Mouse (Mus musculus): Measurements from ENCODE around the gene Gm11020. TPM values are rescaled to one million over a fixed set of nuclear protein-coding genes. Genes with fewer than 3 reads are reported as not detected.

The Gm11020 gene
- polyA plus RNA-seq, 1 experiment from 2014 or later, result not detected

DNA sequence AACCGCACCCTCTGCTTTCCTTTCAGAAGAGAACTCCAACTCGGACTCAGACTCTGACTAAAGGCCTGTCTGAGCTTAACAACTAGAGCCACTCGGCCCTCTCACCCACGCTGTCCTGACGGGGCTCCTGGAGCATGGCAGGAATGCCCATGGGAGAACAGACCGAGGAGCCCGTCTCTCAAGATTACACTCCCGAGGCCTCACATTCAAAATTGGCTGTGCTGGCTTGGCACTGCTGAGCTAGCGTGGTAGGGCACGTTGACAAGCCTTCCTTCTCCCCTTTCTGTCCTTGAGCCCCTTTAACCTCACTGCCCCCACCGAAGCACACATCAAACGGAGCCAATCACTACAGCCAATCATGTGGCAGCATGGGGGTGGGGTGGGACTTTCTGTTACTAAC lies 25.3 kb downstream of the Gm11020 start:
- H3K4me1 ChIP-seq (replicated peaks), result peaks cover under 1% of the 10 kb centered on the region
- no peak overlapping the region for H3K4me2 ChIP-seq
- no peak overlapping the region for H3K9ac ChIP-seq
- ATAC-seq (ENCODE audit: low FRiP score), result no peak
- no peaks in the 10 kb centered on the region for H3K9me3 ChIP-seq
- H3K4me3 ChIP-seq, result no peak overlapping the region
- H3K36me3 ChIP-seq, result peaks cover 3% of the 10 kb centered on the region
- H3K27me3 ChIP-seq, result no peaks in the 10 kb centered on the region
- no peak overlapping the region for H3K27ac ChIP-seq
- 57% methylated on average over 12 of the region's 12 CpGs for WGBS

- Histone ChIP-seq H3K4me3 (no peak overlapping the region), H3K36me3 (peaks cover 5% of the 10 kb centered on the region), H3K9me3 (no peaks in the 10 kb centered on the region), H3K4me2 (no peak overlapping the region), H3K4me1 (replicated peaks) (peaks cover 3% of the 10 kb centered on the region; the same call in 1 of the 2 replicates), H3K27me3 (no peaks in the 10 kb centered on the region), H3K27ac (no peak overlapping the region), H3K9ac (no peak overlapping the region)
- ATAC-seq (ENCODE audit: low FRiP score), result no peak
- WGBS, result 85% methylated on average over 5 of the region's 5 CpGs
Observed at GRCm38 (mm10) chr8:104348971-104349370, 27.6 kb downstream of the Gm11020 start.

- H3K4me2 ChIP-seq, result no peak overlapping the region
- H3K36me3 ChIP-seq, result peaks cover 16% of the 10 kb centered on the region
- peaks cover 3% of the 10 kb centered on the region; the same call in 1 of the 2 replicates for H3K4me1 ChIP-seq (replicated peaks)
- no peak overlapping the region for H3K27ac ChIP-seq
- ATAC-seq (ENCODE audit: low FRiP score), result no peak
- WGBS, result 83% methylated on average over 13 of the region's 13 CpGs
- no peak overlapping the region for H3K4me3 ChIP-seq
- H3K27me3 ChIP-seq, result no peaks in the 10 kb centered on the region
- H3K9me3 ChIP-seq, result no peaks in the 10 kb centered on the region
- no peak overlapping the region for H3K9ac ChIP-seq
Observed at GRCm38 (mm10) chr8:104350047-104350446, 28.7 kb downstream of the Gm11020 start.

DNA sequence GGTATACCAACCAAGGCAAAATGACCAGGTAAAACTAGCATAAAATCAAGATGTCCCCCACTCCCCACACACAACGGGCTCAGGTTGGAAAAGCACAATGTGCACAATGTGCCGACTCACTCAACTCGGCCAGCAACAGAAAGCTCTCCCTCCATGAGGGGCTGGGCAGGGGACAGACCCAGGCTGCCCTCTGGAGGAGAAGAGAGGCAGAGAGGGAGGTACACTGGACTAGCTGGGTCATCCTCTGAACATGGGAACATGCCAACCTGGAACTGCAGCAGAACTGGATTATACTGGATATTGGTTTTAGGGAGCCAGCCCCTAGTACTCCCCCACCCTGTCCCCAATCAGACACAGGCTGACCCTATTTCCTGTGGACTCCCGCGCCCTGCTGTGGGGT lies 31.8 kb downstream of the Gm11020 start:
- Histone ChIP-seq H3K4me1 (replicated peaks) (peaks cover 3% of the 10 kb centered on the region; the same call in 1 of the 2 replicates), H3K9me3 (no peaks in the 10 kb centered on the region), H3K27me3 (no peaks in the 10 kb centered on the region), H3K36me3 (peaks cover 20% of the 10 kb centered on the region), H3K4me2 (no peak overlapping the region), H3K9ac (no peak overlapping the region), H3K4me3 (no peak overlapping the region), H3K27ac (no peak overlapping the region)
- no peak for ATAC-seq (ENCODE audit: low FRiP score)
- WGBS, result 61% methylated on average over 5 of the region's 5 CpGs

GRCm38 (mm10) chr8:104354504-104354903 lies 33.1 kb downstream of the Gm11020 start:
- no peaks in the 10 kb centered on the region for H3K27me3 ChIP-seq
- H3K4me3 ChIP-seq, result no peak overlapping the region
- H3K4me2 ChIP-seq, result no peak overlapping the region
- peaks cover 20% of the 10 kb centered on the region for H3K36me3 ChIP-seq
- H3K4me1 ChIP-seq (replicated peaks), result peaks cover 7% of the 10 kb centered on the region
- 93% methylated on average over 10 of the region's 10 CpGs for WGBS
- ATAC-seq (ENCODE audit: low FRiP score), result no peak
- H3K9me3 ChIP-seq, result no peaks in the 10 kb centered on the region
- H3K27ac ChIP-seq, result no peak overlapping the region
- H3K9ac ChIP-seq, result no peak overlapping the region

- no peak overlapping the region for H3K4me3 ChIP-seq
- no peak for ATAC-seq (ENCODE audit: low FRiP score)
- no peak overlapping the region for H3K4me2 ChIP-seq
- WGBS, result 76% methylated on average over 3 of the region's 3 CpGs
- H3K27me3 ChIP-seq, result no peaks in the 10 kb centered on the region
- peaks cover 17% of the 10 kb centered on the region for H3K36me3 ChIP-seq
- no peak overlapping the region for H3K9ac ChIP-seq
- H3K4me1 ChIP-seq (replicated peaks), result peaks cover 13% of the 10 kb centered on the region
- no peak overlapping the region for H3K27ac ChIP-seq
- no peaks in the 10 kb centered on the region for H3K9me3 ChIP-seq
Observed at GRCm38 (mm10) chr8:104358637-104359036, 37.3 kb downstream of the Gm11020 start.

DNA sequence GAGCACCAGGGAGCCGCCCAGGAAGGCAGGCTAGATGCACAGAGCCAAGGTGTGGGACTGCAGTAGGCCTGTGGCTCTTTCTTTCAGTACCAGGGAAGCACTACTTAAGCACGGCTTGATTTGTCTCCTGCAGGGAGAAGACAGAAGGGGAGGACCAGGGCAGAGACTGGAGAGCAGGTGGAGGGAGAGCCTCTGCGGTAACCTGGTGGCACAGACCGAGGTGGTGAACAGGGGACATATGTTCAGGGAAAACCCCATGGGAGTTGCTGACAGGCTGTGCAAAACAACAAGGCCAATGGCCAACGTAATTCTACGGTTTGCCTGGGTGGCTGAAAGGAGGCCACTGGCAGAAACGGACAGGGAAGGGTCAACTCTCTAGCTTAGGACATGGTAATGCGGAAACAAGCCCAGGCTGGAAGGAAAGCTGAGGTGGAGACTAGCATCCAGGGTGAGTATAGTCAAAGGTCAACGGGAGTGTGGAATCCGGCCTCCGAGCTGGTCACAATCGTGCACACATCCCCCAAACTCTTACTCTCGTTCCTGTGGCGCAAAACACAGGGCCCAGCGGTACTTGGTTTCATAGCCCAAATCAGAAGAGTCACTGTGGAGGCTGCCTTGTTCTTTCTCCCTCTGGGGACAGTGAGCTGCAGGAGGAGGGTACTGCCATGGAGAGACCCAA lies 38.5 kb downstream of the Gm11020 start:
- ATAC-seq (ENCODE audit: low FRiP score), result no peak

GRCm38 (mm10) chr8:104365695-104366094 lies 44.3 kb downstream of the Gm11020 start:
- no peak overlapping the region for H3K9ac ChIP-seq
- H3K36me3 ChIP-seq, result no peaks in the 10 kb centered on the region; the same call in 1 of the 2 replicates
- peaks cover 28% of the 10 kb centered on the region for H3K4me1 ChIP-seq (replicated peaks)
- H3K27me3 ChIP-seq, result no peaks in the 10 kb centered on the region
- 93% methylated on average over 9 of the region's 9 CpGs for WGBS
- no peak overlapping the region for H3K4me3 ChIP-seq
- no peak overlapping the region for H3K4me2 ChIP-seq
- no peaks in the 10 kb centered on the region for H3K9me3 ChIP-seq
- H3K27ac ChIP-seq, result no peak overlapping the region
- ATAC-seq (ENCODE audit: low FRiP score), result no peak

More for the DNA sequence above, 38.5 kb downstream of the Gm11020 start:
- H3K4me3 ChIP-seq, result no peak overlapping the region
- H3K27me3 ChIP-seq, result no peaks in the 10 kb centered on the region
- H3K36me3 ChIP-seq, result peaks cover 5% of the 10 kb centered on the region
- 0 out of 2 replicates have a peak overlapping the region, but pooled peaks have one; percentile 8 for H3K27ac ChIP-seq
- no peak overlapping the region for H3K4me2 ChIP-seq
- H3K9me3 ChIP-seq, result no peaks in the 10 kb centered on the region
- H3K9ac ChIP-seq, result no peak overlapping the region
- 61% methylated on average over 15 of the region's 15 CpGs for WGBS
- H3K4me1 ChIP-seq (replicated peaks), result peaks cover 13% of the 10 kb centered on the region

DNA sequence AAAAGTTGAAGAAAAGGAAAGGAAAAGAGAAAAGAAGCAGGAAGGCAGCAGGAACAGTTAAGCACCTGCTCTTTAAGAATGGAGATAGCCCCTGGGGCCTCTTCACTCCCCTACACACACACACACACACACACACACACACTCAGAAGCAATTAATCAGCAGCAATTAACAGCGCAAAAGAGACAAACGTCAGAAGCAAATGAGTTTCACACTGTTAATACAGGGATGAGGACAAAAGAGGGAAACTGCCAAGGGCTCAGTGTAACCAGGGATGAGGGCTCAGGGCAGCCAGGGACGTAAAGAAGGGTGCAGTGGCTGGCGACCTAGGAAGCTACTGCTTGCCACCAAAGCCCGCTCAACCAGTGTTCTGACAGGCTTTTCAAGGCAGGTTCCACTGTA lies 46.0 kb downstream of the Gm11020 start:
- peak; percentile 59 for ATAC-seq (ENCODE audit: low FRiP score)
- H3K27ac ChIP-seq, result peak overlapping the region; percentile 37; the same call in 1 of the 2 replicates
- H3K9me3 ChIP-seq, result no peaks in the 10 kb centered on the region
- WGBS, result 29% methylated on average over 5 of the region's 5 CpGs
- H3K4me3 ChIP-seq, result no peak overlapping the region
- H3K4me2 ChIP-seq, result 0 out of 2 replicates have a peak overlapping the region, but pooled peaks have one; percentile 3
- H3K4me1 ChIP-seq (replicated peaks), result peaks cover 28% of the 10 kb centered on the region
- H3K36me3 ChIP-seq, result no peaks in the 10 kb centered on the region
- H3K9ac ChIP-seq, result peak overlapping the region; percentile 6; the same call in 1 of the 2 replicates
- H3K27me3 ChIP-seq, result no peaks in the 10 kb centered on the region

DNA sequence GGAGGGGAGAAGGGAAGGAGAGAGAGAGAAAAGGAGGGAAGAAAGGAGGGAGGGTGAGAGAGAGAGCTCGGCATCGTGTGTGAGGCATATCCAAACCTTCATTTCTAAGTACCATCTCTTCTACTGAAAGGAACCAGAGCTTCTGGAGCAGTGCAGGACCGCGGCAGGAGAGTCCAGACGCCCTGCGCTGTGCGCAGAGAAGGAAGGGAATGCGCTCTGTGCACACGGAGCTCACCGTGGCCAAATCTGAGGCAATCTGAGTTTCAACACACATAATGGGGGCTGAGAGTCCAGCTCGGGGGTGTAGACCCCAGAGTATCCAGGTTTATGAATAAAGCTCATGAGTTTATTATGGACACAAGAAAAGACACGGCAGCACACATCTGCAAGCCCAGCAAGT lies 48.2 kb downstream of the Gm11020 start:
- no peaks in the 10 kb centered on the region for H3K9me3 ChIP-seq
- no peak for ATAC-seq (ENCODE audit: low FRiP score)
- H3K4me2 ChIP-seq, result no peak overlapping the region
- H3K9ac ChIP-seq, result no peak overlapping the region
- peaks cover 34% of the 10 kb centered on the region for H3K4me1 ChIP-seq (replicated peaks)
- no peaks in the 10 kb centered on the region for H3K36me3 ChIP-seq
- no peak overlapping the region for H3K4me3 ChIP-seq
- 81% methylated on average over 12 of the region's 12 CpGs for WGBS
- no peak overlapping the region for H3K27ac ChIP-seq
- H3K27me3 ChIP-seq, result no peaks in the 10 kb centered on the region

DNA sequence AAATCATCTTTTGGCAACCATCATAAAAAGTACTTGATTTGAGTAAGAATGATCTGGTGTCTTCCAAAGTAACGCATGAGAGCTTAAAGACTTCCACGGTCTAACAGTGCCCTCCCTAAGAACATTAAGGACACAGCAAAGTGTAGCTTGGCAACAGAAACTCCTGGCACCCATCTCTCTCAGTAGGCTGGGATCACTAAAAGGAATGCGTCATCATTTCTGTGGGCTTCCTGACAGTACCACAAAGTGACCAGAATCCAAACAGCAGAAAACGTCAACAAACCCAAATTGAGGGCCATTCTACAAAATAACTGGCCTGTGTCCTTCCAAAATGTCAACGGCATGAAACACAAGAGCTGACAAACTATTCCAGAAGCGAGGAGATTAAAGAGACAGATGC lies 48.7 kb downstream of the Gm11020 start:
- Histone ChIP-seq H3K4me2 (no peak overlapping the region), H3K9ac (no peak overlapping the region), H3K4me3 (no peak overlapping the region), H3K9me3 (no peaks in the 10 kb centered on the region), H3K36me3 (no peaks in the 10 kb centered on the region), H3K27ac (no peak overlapping the region), H3K4me1 (replicated peaks) (peaks cover 38% of the 10 kb centered on the region), H3K27me3 (no peaks in the 10 kb centered on the region)
- no peak for ATAC-seq (ENCODE audit: low FRiP score)
- 70% methylated on average over 6 of the region's 6 CpGs for whole genome bisulfite sequencing

- WGBS, result 81% methylated on average over 6 of the region's 6 CpGs
- ATAC-seq (ENCODE audit: low FRiP score), result no peak
- Histone ChIP-seq H3K27ac (no peak overlapping the region), H3K9me3 (no peaks in the 10 kb centered on the region), H3K4me2 (no peak overlapping the region), H3K9ac (no peak overlapping the region), H3K27me3 (no peaks in the 10 kb centered on the region), H3K36me3 (no peaks in the 10 kb centered on the region), H3K4me1 (replicated peaks) (peaks cover 48% of the 10 kb centered on the region), H3K4me3 (no peak overlapping the region)
Observed at GRCm38 (mm10) chr8:104371121-104371520, 49.8 kb downstream of the Gm11020 start.
